Mouse (Mus musculus): ENCODE data around the gene Meis2.

The Meis2 gene

DNA sequence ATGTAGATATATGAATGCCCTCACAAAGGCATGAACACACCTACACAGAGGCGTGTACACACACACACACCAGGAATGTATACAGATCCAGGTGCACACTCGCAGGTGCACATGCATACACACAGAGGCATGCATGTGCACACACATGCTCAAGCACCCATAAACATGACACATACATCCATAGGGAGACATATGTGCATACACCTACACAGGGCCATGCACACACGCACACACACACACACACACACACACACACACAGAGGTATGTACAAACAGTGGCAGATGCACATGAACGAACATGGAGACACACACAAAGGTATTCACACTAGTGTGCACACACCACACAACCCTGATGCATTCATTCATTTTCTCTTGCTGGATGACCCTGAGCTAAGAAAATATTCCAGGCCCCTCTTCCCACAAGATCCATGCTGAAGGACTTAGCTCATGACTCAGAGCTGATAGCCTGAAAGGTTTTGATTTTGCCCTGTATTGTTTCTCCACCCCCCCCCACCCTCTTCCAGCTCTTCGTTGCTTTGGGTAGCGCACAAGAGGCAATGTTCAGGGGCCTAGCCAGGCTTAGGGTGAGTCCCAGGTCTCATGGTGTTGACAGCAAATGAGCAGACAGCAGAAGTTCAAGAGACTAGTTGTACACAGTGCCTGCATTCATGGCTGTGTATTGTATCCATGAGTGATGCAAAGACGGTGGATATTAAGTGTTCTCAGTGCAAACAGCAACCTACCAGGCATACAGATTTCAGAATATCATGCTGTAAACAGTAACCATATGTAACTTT lies 116.8 kb downstream of the Meis2 start:
- DNase-seq (ENCODE audit: low read depth, low spot score): no peak

DNA sequence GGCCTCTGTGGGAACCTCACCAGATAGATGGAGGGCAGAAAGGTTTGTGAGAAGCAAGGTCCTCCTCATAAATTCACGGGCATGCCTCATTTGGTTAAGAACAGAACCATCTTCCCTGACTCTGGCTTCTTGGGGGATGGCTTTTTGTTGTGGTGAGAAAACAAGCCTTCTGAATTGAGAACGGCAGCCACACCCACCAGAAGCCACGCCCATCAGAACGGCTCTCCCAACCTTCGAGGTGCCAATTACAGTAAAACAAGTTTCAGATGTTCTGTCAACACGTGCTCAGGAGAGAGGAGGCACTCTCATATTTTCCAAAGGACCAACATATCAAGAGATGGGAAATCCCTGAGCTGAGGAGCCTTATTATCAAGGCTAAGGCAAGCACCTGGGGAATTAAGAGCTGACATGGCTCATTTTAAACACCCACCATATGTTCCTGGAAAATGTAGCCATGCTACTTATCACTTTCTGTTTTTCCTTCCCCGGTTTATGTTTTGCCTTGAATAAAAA lies 117.9 kb downstream of the Meis2 start:
- DNase-seq (ENCODE audit: low read depth, low spot score): no peak

DNA sequence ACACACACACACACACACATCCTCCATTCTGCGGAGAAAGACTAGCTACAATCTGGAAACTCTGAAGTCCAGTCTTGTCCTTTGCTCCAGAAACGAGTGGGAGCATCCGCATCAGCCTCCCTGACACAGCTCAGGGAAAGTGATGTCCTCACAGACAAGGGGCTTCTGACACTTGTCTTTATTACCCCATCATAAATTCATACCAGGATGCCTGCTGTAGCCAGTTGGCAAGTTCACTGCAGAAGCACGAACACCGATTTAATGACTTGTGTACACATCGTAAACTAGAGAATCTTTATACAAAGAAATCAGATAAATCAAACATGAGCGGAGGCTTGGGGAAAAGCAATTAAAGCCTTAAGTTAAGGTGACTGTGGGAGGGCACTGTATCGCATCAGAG lies 122.6 kb downstream of the Meis2 start:
- DNase-seq (ENCODE audit: low read depth, low spot score): no peak

DNA sequence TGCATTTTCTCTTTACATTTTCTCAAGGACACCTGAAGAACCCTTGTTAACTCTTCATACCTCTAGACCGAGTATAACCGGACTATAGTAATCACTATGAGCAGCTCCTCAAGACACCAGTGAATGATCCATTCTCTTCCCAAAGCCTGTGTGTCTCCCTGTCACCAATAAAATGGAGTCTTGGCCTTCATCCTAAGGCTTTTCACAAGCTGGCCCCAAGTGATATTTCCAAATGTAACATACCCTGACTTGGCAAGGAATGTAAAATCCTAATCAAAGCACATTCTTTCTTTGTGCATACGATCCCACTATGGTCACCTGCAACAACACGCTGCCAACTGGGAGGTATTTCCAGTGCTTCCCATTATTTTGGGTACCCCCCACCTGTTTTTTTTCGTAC lies 125.8 kb downstream of the Meis2 start:
- DNase-seq (ENCODE audit: low read depth, low spot score): no peak

DNA sequence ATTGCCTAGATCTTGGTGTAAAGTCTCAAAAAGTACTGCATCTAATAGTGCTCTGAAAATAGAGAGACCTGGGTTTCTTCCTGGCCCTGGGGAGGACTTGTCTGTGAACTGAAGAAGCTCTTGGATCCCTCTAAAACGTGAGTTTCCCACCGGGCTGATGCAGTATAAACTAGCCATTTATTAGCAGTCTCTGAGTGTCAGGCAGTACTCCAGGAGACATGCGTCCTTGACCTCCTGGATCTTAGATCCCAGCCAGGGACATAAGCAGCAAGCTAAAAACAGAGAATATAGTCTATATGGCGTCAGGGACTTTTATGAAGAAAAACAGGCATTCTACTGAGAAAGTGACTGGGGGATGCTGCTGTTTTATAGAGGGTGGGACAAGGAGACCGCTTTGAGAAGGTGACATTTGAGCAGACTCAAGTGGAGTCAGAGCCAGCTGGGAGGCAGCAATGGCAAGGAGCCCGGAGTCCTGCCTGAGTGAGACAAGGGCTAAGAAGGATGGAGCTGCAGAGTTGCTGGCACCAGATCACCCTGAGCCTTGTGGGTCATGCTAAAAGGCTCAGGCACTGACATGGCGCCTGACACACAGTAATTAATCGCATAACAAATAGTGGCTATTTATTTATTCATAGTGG lies 126.6 kb downstream of the Meis2 start:
- no peak for DNase-seq (ENCODE audit: low read depth, low spot score)

DNA sequence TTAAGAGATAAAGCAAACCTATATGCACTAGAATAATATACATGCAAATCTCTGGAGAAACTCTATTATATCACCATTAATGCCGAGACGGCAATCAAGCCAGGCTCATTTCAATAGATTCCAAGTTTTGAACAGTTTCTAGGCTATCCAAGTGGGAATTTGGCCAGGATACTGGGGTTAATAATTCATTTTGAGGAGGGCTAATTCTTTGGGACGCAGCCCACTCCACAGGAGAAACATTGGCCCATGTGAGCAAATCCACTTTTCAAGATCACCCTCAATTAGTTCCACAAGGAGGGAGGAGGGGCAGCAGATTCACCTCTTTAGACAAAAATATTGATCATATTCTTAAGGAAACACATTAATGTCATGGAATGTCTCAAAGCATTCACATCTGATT lies 127.3 kb downstream of the Meis2 start:
- no peak for DNase-seq (ENCODE audit: low read depth, low spot score)

DNA sequence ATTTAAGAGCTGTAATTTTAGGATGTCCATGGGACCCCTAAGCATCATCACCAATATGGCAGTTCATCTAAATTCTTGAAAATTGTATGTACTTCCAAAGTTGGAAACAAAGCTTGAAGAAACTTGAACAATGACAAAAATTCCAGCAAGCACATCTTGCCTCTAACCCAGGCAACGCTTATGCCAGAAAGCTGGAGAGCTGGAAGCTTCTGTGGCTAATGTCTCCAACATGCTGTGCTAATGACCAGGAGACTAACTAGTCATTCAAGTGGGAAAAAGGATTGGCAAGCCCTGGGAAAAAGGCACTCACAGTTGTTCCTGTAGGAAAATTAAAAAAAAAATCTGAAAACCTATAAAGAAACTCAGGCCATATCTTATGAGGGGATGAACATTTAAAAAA lies 127.7 kb downstream of the Meis2 start:
- no peak for DNase-seq (ENCODE audit: low read depth, low spot score)

DNA sequence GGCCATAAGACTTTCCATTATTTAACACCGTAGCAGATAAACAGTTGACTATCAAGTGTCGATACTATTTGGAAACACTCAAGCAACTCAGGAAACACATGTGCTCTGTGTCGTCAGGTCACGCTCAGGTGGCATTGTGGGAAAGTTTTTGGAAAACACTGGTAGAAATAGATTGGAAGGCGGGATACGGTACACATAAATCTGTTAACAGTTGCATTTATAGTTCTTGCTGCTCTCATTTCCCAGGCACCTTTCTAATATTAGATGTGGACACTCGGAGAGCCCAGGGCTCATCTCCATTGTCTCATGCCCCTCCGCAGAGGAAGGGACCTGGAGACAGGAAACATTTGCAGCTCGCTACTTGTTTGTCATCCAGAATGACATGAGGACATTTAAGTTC lies 128.9 kb downstream of the Meis2 start:
- DNase-seq (ENCODE audit: low read depth, low spot score): no peak

DNA sequence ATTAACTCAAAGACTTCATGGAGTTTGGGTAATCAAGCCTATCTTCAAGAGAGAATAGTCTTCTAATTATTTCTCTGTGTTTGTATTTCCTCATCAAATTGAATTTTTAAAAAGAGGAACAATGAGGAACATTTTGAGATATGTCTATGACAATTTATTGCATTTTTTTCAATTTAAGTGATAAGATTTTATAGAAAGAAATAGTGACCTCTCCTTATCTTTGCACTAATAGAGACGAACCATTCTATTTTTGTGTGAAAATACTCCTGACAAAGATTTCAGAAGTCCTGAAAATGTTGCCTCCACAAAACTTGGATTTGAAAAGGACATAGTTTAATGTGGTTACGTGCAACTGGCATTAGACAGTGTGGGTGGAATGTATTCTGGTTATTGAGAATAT lies 131.3 kb downstream of the Meis2 start:
- DNase-seq (ENCODE audit: low read depth, low spot score): no peak

DNA sequence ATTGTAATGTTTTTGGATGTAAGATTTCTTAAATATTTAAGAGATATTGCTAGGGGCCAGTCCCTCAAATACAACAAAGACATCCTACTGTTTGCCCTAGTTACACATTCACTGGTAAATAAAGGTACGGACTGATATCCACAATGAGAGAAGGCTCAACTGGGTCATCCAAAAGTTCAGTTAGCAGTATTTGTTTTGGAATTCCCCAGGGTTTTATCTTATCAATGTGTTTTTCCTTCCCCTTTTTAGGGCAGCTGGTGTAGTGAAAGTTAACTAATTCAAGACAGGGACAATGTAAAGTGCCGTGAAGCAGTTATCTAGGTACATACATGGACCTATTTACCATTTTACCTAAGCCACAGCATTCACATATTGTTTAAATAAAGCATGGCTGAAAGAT lies 132.4 kb downstream of the Meis2 start:
- DNase-seq (ENCODE audit: low read depth, low spot score): no peak

DNA sequence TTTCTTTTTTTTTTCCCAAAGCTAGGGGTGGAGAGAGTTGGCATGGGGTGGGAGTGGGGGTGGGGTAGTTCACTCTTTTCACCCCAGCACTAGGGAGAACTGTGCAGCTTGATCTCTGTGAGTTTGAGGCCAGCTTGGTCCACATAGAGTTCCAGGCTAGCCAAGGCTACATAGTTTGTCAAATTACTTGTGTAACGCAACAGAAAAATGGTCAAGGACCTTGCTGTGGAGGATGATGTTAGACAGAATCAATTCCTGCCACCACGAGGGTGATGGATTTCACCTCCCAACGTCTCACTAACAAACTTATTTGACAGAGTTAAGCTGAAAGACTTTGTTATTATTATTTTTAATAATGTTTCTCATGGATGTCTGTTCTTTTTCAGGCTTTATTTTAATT lies 139.9 kb downstream of the Meis2 start:
- DNase-seq (ENCODE audit: low read depth, low spot score): no peak

DNA sequence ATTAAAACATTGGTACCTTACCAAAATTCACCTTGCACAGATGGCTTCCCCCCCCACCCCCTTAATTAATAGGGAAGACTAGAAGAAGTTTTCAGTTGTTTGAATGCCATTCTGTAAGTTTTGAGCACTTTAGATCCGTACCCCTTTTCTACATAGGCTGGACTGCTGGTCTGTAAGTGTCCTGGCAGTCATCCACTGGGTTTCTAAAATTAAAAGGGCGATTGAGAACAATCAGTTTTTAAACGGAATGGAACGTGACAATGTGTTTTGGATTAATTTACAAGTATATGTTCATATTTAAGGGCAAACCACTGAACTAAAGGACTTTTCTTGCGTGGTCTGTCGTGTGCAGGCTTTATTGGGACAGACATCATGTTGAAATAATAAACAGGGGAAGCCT lies 141.2 kb downstream of the Meis2 start:
- DNase-seq (ENCODE audit: low read depth, low spot score): no peak

DNA sequence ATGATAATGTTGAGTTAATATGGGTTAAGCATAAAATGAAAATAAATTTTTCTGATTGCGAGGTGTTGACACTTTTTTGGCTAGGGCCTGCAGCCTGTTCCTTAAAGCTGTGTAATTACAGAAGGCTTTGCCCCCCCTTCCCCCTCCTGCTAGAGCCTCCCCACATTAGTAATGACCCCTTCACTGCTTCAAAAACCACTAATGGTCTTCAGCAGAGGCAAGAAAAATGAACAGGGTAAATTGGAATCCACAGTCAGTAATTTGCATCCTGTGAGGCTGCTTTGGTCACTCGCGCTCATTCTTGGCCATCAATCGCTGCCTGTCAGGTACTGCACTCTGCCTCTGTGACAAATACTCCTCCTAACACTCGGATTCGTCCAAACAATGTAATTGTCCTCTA lies 142.4 kb downstream of the Meis2 start:
- no peak for DNase-seq (ENCODE audit: low read depth, low spot score)

DNA sequence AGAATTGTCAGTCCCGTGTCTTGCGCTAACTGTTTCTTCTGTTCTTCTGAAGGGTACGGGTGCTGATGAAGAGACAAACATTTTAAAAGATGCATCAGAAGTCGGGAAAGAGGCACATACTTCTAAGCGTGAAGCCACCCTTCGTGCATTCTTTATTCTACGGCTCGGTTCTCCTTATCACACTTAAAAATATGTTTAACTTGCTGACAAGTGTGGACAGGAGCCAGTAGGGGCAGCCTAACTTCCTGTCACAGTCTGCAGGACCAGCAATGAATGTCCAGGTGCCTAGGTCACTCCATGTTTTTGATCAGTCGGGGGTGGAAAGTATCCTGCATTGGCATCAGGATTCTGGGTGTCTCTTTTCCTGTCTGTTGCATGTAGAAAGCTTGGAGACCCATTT lies 144.0 kb downstream of the Meis2 start:
- DNase-seq (ENCODE audit: low read depth, low spot score): no peak

DNA sequence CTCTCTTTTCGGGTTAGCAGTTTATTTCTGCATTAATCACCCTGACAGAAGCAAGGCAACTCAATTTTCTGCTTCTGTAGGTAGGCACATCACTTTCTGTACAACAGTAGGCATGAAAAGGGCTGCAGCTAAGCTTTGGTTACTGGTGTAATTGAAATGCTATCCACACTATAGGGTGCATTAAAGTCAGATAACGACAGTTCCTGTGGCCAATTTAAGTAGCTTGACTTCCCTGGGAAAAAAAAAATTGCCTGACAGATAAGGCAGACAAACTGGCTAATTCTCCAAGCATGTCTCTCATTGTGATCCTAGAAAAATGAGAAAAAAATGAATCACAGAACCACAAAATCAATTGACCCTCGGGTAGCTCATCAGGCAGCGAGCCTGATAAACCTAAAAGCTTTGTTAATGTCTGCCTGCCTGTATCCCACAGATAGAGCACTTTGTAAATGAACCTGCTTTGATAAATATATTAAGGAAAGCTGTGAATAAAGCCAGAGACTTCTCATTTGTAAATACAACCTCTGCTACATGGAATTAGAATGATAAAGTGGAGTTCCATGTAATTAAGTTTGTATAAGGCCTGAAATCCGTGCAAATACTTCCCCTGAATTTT lies 145.2 kb downstream of the Meis2 start:
- DNase-seq (ENCODE audit: low read depth, low spot score): no peak

DNA sequence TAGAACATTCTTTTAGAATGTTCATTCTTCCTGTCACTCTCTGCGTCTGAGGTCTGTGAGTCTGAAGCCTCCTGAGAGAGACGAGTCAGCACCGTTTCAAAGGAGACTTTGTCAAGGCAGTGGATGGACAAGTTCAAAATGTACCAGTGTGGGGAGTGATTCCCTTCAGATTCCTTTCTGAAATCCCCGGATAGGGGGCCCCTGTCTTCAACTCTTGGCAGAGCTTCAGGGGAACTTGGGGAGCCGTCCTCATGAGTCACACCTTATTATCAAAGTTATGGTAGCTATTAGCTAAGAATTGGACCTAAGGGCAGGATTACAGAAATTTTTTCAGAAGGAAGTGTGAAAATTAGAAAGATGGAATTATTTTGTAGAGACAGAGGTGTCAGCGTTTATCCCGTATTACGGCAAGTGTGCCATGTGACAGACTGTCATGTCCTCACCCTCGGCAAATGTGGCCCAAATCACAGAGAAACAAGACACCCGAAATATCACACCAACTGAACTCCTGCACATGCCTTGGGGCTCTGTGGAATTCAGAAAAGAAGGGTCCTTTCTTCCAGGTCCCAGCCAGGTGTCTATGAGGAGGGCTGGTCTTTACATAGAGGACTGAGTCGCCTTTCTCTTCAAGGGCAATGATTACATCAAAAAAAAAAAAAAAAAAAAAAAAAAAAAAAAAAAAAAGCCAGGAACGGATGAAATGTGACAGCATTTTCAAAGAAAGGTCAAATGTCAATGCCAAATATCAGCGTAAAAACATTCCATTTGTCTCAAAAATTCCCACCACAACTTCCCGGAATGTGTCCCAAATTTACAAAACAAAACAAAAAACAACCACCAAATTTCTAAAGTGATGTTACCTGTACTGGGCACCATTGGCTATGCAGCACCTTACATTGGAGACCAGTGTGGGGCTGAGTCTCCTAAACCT lies 146.2 kb downstream of the Meis2 start:
- no peak for DNase-seq (ENCODE audit: low read depth, low spot score)

DNA sequence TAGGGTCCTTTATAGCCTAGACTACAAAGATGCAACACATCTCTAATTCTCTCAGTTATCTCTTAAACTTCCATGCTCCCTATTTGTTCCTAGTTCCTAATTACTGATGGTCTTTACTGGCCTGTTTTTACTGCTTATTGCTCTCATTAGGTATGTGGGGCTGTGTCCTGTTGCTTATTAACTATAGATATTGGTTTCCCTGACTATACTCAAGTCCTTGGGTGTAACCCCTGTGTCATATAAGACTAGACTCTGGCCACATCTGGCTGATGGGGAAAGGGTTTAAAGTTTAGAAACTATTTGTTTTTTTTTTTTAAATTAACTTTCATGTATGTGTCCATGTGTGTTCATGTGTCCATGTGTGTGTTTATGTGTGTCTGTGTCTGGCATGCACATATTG lies 147.1 kb downstream of the Meis2 start:
- no peak for DNase-seq (ENCODE audit: low read depth, low spot score)

DNA sequence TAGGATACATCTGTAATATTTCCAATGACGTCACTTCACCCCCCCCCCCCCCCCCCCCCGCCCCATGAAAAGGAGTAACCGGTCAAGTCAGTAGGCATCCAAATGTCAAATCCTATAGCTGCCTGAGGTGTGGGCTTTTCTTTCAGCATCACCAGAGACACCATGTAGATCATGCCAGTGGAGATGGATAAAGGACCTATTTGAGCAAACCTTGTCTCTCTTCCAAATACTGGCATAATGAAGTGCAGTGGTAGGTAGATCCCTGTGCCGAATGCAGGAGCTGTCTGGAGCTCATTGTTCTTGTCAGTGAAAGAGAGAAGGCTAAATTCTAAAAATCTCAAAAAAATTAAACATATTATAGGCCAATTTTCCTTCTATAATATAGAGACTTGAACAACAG lies 151.1 kb downstream of the Meis2 start:
- no peak for DNase-seq (ENCODE audit: low read depth, low spot score)

DNA sequence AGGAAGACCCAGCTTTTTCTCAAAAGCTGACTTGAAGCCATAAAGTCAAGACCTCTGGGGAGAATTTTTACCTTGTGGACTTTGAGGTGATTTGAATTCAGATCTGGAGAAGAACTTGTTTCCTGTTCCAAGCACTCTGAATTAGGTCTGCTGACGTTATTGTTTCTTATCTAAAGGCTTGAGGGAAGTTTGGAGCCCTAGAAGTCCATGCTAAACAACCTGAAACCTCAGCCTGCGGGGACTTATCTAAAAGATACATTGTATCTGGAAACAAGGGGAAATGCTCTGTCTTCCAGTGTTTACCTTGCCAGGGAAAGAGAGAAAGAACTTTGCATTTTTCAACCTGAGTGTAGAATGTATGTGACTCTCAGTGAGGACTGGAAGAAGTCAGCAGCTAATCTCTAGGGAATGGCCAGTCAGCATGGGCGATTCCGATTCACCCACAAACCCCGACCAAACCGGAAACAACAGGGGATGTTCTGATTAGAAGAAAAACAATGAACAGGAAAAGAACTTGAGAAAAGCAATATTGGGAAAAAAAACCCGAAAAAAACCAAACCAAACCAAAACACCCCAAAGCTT lies 152.6 kb downstream of the Meis2 start:
- DNase-seq (ENCODE audit: low read depth, low spot score): no peak

DNA sequence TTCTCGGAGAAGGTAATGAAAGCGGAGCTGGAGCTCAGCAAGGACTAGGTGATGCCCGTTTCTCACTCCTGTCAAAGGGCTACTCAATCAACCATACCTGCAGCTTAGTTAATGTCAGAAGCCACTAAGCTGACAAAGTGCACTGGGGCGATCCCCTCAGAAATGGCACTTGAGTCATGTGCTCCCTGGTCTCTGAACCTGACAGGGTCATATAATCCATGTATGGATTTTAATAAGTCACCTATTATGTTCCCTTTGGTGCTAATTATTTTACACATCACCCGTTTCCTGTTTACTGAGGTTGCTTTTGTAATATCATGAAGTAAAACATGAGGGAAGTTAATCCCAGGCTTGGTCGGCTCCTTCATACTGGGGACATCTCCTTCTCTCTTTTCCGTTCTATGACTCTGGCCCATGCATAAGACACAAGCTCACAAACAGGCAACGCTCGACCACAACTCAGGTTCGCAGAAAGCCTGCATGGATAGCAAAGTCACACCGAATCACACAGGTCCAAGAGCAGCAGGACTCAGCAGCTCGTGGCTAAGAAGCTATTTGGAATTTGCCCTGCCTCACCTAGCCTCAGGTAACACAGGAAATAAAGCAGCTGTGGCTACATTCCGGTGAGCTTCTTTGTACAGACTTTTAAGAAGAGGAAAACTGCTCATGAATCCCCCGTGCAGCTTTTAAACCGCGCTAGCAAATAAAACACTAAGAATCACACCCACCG lies 153.6 kb downstream of the Meis2 start:
- no peak for DNase-seq (ENCODE audit: low read depth, low spot score)

DNA sequence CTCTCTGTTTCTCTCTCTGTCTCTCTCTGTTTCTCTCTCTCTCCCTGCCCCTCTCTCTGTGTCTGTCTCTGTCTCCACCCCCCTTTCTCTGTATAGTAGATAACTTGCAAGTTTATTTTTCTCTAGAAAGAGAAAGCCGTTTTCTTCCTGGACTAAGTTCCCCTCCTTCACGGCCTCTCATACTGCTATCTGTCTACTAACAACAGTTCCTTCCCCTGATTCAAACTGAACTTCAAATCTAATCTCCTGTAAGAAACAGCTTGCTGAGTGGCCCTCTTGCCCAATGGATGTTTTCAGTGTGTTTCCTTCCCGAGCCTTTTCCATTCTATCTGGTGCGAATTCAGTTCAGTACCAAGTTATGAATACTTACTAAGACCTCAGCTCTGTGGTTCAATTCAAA lies 155.4 kb downstream of the Meis2 start:
- no peak for DNase-seq (ENCODE audit: low read depth, low spot score)
